Mouse (Mus musculus): ENCODE results near the gene Veph1. TPM values are rescaled to one million over a fixed set of nuclear protein-coding genes. Genes with fewer than 3 reads are reported as not detected.
A peak's percentile ranks its signal among the peaks of the same experiment; 100 is the strongest.
"Not testable (repeated sequence)": the region's sequence is repeated elsewhere in the genome, so short reads cannot be mapped to it uniquely, and the experiment has no call there.

The Veph1 gene
- polyA plus RNA-seq, 1 experiment from 2014 or later, result 6.4 TPM

- H3K4me3 ChIP-seq, result no peak overlapping the region
- peaks cover 9% of the 10 kb centered on the region for H3K4me1 ChIP-seq
- H3K4me2 ChIP-seq, result no peak overlapping the region
- H3K27ac ChIP-seq, result no peak overlapping the region
- ATAC-seq (replicated peaks), result no peak
- no peaks in the 10 kb centered on the region for H3K36me3 ChIP-seq (replicated peaks)
- WGBS, result 54% methylated on average over 3 of the region's 3 CpGs
- no peak overlapping the region for H3K9ac ChIP-seq
- H3K27me3 ChIP-seq (replicated peaks), result no peaks in the 10 kb centered on the region
- H3K9me3 ChIP-seq, result no peaks in the 10 kb centered on the region
These were observed 1.9 kb downstream of the Veph1 start for GRCm38 (mm10) chr3:66294729-66295128.

- WGBS, result 11% methylated on average over 20 of the region's 20 CpGs
- H3K36me3 ChIP-seq (replicated peaks), result no peaks in the 10 kb centered on the region
- H3K9ac ChIP-seq, result peak overlapping the region; percentile 9; the same call in 1 of the 2 replicates
- peak overlapping the region; percentile 27 for H3K4me3 ChIP-seq
- H3K27ac ChIP-seq, result no peak overlapping the region
- H3K4me2 ChIP-seq, result peak overlapping the region; percentile 48
- H3K4me1 ChIP-seq, result peaks cover 9% of the 10 kb centered on the region
- H3K9me3 ChIP-seq, result no peaks in the 10 kb centered on the region
- no peaks in the 10 kb centered on the region for H3K27me3 ChIP-seq (replicated peaks)
- peak; percentile 64 for ATAC-seq (replicated peaks)
These were observed 4.2 kb downstream of the Veph1 start for GRCm38 (mm10) chr3:66292356-66292946.

GRCm38 (mm10) chr3:66263270-66263669, 33.4 kb downstream of the Veph1 start:
- H3K4me2 ChIP-seq, result no peak overlapping the region
- H3K27me3 ChIP-seq (replicated peaks), result no peaks in the 10 kb centered on the region
- H3K27ac ChIP-seq, result no peak overlapping the region
- no peak for ATAC-seq (replicated peaks)
- H3K4me3 ChIP-seq, result no peak overlapping the region
- no peaks in the 10 kb centered on the region for H3K36me3 ChIP-seq (replicated peaks)
- H3K9me3 ChIP-seq, result no peaks in the 10 kb centered on the region
- H3K4me1 ChIP-seq, result no peaks in the 10 kb centered on the region
- 70% methylated on average over 4 of the region's 4 CpGs for WGBS
- H3K9ac ChIP-seq, result no peak overlapping the region

- no peak overlapping the region for H3K4me3 ChIP-seq
- no peak for ATAC-seq (replicated peaks)
- H3K4me2 ChIP-seq, result no peak overlapping the region
- H3K9ac ChIP-seq, result no peak overlapping the region
- H3K4me1 ChIP-seq, result no peaks in the 10 kb centered on the region
- WGBS, result 38% methylated on average over 5 of the region's 5 CpGs
- H3K9me3 ChIP-seq, result no peaks in the 10 kb centered on the region
- no peaks in the 10 kb centered on the region for H3K27me3 ChIP-seq (replicated peaks)
- no peaks in the 10 kb centered on the region for H3K36me3 ChIP-seq (replicated peaks)
- H3K27ac ChIP-seq, result no peak overlapping the region
These were observed 34.3 kb downstream of the Veph1 start for GRCm38 (mm10) chr3:66262319-66262718.

- Histone ChIP-seq H3K4me3 (no peak overlapping the region), H3K9me3 (no peaks in the 10 kb centered on the region), H3K9ac (no peak overlapping the region), H3K36me3 (replicated peaks) (no peaks in the 10 kb centered on the region), H3K27ac (no peak overlapping the region), H3K27me3 (replicated peaks) (no peaks in the 10 kb centered on the region), H3K4me2 (no peak overlapping the region), H3K4me1 (no peaks in the 10 kb centered on the region)
- 75% methylated on average over 9 of the region's 9 CpGs for WGBS
- ATAC-seq (replicated peaks), result no peak
These were observed 42.0 kb downstream of the Veph1 start for GRCm38 (mm10) chr3:66254504-66255105.

- no peak overlapping the region for H3K4me3 ChIP-seq
- no peak overlapping the region for H3K27ac ChIP-seq
- H3K4me2 ChIP-seq, result no peak overlapping the region
- H3K9me3 ChIP-seq, result no peaks in the 10 kb centered on the region
- peak; percentile 69; the same call in 1 of the 2 replicates for ATAC-seq (replicated peaks)
- no peaks in the 10 kb centered on the region for H3K27me3 ChIP-seq (replicated peaks)
- WGBS, result 71% methylated on average over 7 of the region's 7 CpGs
- no peaks in the 10 kb centered on the region for H3K4me1 ChIP-seq
- H3K36me3 ChIP-seq (replicated peaks), result no peaks in the 10 kb centered on the region
- H3K9ac ChIP-seq, result no peak overlapping the region
These were observed 44.8 kb downstream of the Veph1 start for GRCm38 (mm10) chr3:66251842-66252241.

- no peak for ATAC-seq (replicated peaks)
These were observed 56.2 kb downstream of the Veph1 start for GRCm38 (mm10) chr3:66240476-66240875.

GRCm38 (mm10) chr3:66236234-66236871, 60.3 kb downstream of the Veph1 start:
- H3K9me3 ChIP-seq; H3K4me1 ChIP-seq; H3K27ac ChIP-seq; H3K27me3 ChIP-seq (replicated peaks); H3K4me2 ChIP-seq; H3K9ac ChIP-seq; H3K36me3 ChIP-seq (replicated peaks); H3K4me3 ChIP-seq: not testable (repeated sequence)
- ATAC-seq (replicated peaks), result peak; percentile 85
- WGBS, result 34% methylated on average over 4 of the region's 4 CpGs

More at GRCm38 (mm10) chr3:66240476-66240875, 56.2 kb downstream of the Veph1 start:
- H3K36me3 ChIP-seq (replicated peaks), result no peaks in the 10 kb centered on the region
- no peaks in the 10 kb centered on the region for H3K9me3 ChIP-seq
- H3K4me1 ChIP-seq, result no peaks in the 10 kb centered on the region
- no peak overlapping the region for H3K9ac ChIP-seq
- no peak overlapping the region for H3K4me3 ChIP-seq
- H3K4me2 ChIP-seq, result no peak overlapping the region
- no peak overlapping the region for H3K27ac ChIP-seq
- H3K27me3 ChIP-seq (replicated peaks), result no peaks in the 10 kb centered on the region

GRCm38 (mm10) chr3:66224931-66225537, 71.6 kb downstream of the Veph1 start:
- ATAC-seq (replicated peaks), result no peak
- H3K9ac ChIP-seq, result no peak overlapping the region
- no peak overlapping the region for H3K4me3 ChIP-seq
- peaks cover 9% of the 10 kb centered on the region for H3K4me1 ChIP-seq
- no peaks in the 10 kb centered on the region for H3K9me3 ChIP-seq
- no peaks in the 10 kb centered on the region; the same call in 1 of the 2 replicates for H3K27me3 ChIP-seq (replicated peaks)
- WGBS, result 82% methylated on average over 15 of the region's 15 CpGs
- H3K4me2 ChIP-seq, result no peak overlapping the region
- H3K36me3 ChIP-seq (replicated peaks), result no peaks in the 10 kb centered on the region
- no peak overlapping the region for H3K27ac ChIP-seq

GRCm38 (mm10) chr3:66221243-66221611, 75.4 kb downstream of the Veph1 start:
- H3K4me2 ChIP-seq, result peak overlapping the region; percentile 96
- no peaks in the 10 kb centered on the region for H3K36me3 ChIP-seq (replicated peaks)
- H3K9ac ChIP-seq, result peak overlapping the region; percentile 61; the same call in 1 of the 2 replicates
- H3K4me3 ChIP-seq, result peak overlapping the region; percentile 63
- WGBS, result 1% methylated on average over 11 of the region's 11 CpGs
- ATAC-seq (replicated peaks), result peak; percentile 62
- no peak overlapping the region for H3K27ac ChIP-seq
- peaks cover 2% of the 10 kb centered on the region; the same call in 1 of the 2 replicates for H3K27me3 ChIP-seq (replicated peaks)
- H3K9me3 ChIP-seq, result no peaks in the 10 kb centered on the region
- peaks cover 11% of the 10 kb centered on the region for H3K4me1 ChIP-seq

- Histone ChIP-seq H3K27ac (peak overlapping the region; percentile 49), H3K4me3 (peak overlapping the region; percentile 63), H3K4me1 (peaks cover 11% of the 10 kb centered on the region), H3K4me2 (peak overlapping the region; percentile 96), H3K9me3 (no peaks in the 10 kb centered on the region), H3K36me3 (replicated peaks) (no peaks in the 10 kb centered on the region), H3K9ac (peak overlapping the region; percentile 61), H3K27me3 (replicated peaks) (peaks cover 2% of the 10 kb centered on the region; the same call in 1 of the 2 replicates)
- ATAC-seq (replicated peaks), result peak; percentile 93
- WGBS, result under 1% methylated on average over 54 of the region's 54 CpGs
These were observed 75.9 kb downstream of the Veph1 start for GRCm38 (mm10) chr3:66220554-66221242.

GRCm38 (mm10) chr3:66219655-66220191, 76.9 kb downstream of the Veph1 start, which contains the start of gene Ptx3:
Gene Ptx3, plus strand, starts transcription at chr3:66219910.
- Histone ChIP-seq H3K4me1 (peaks cover 11% of the 10 kb centered on the region), H3K36me3 (replicated peaks) (no peaks in the 10 kb centered on the region), H3K9ac (peak within 1 kb of the TSS; percentile 61), H3K27me3 (replicated peaks) (peaks cover 2% of the 10 kb centered on the region; the same call in 1 of the 2 replicates), H3K27ac (peak within 1 kb of the TSS; percentile 49), H3K4me2 (peak within 1 kb of the TSS; percentile 96), H3K4me3 (peak within 1 kb of the TSS; percentile 63), H3K9me3 (no peaks in the 10 kb centered on the region)
- 1% methylated on average over 20 of the region's 20 CpGs for WGBS
- ATAC-seq (replicated peaks), result peak; percentile 59

All from midbrain, embryonic 15.5 days (tissue).